Mouse (Mus musculus) cerebellum, adult 2 months (tissue): ENCODE data around the gene Sorcs2. TPM values are rescaled to one million over a fixed set of nuclear protein-coding genes. Genes with fewer than 3 reads are reported as not detected.

ENCODE experiments used
- DNase-seq, 2 experiments: peaks; one replicate each; pipeline ENCODE4 v3.0.0; 2021
- H3K27ac ChIP-seq: fragments of 200-500 bp; 2 replicates; pipeline ENCODE4 v1.5.1; 2012; ENCODE audit warnings: low read length, control low read depth, inconsistent platforms; ENCODE audit not compliant: insufficient read depth
- H3K27me3 ChIP-seq: fragments of 200-500 bp; 2 replicates; pipeline ENCODE4 v1.6.1; 2012; ENCODE audit warnings: inconsistent platforms, mild to moderate bottlenecking, low read length, moderate library complexity; ENCODE audit not compliant: control insufficient read depth, insufficient read depth
- H3K4me1 ChIP-seq: fragments of 200-500 bp; 2 replicates; pipeline ENCODE4 v1.6.1; 2011; ENCODE audit warnings: low read length; ENCODE audit not compliant: control insufficient read depth, insufficient read depth
- H3K4me3 ChIP-seq: fragments of 200-500 bp; replicated peaks from 2 replicates; pipeline ENCODE3; 2011; ENCODE audit warnings: mild to moderate bottlenecking, low read depth, low read length, control low read depth; ENCODE audit not compliant: insufficient read depth
- CTCF ChIP-seq: fragments of 200-500 bp; IDR thresholded peaks from 2 replicates; pipeline ENCODE4 v1.5.1; 2011; ENCODE audit warnings: low read depth, mild to moderate bottlenecking, control low read depth, low read length, moderate library complexity, borderline replicate concordance; ENCODE audit not compliant: insufficient read depth
- POLR2A ChIP-seq: fragments of 200-500 bp; IDR thresholded peaks from 2 replicates; pipeline ENCODE4 v1.6.1; 2011; ENCODE audit warnings: low read length, control low read depth, borderline replicate concordance; ENCODE audit not compliant: insufficient read depth
- WGBS: fragments of 180-500 bp; shearing (Covaris S2); methylation state at CpG from one replicate; pipeline ENCODE4 v1.1.7; 2018; 5-methylcytosine and 5-hydroxymethylcytosine counted together
- polyA plus RNA-seq: library from polyadenylated mRNA; depleted of rRNA; stranded (reverse); fragments of >200 nt; gene quantifications from 2 replicates; pipeline ENCODE4 v1.2.3, GENCODE M21; 2012

The Sorcs2 gene
- polyA plus RNA-seq, 1 experiment = 8.7 TPM

DNA sequence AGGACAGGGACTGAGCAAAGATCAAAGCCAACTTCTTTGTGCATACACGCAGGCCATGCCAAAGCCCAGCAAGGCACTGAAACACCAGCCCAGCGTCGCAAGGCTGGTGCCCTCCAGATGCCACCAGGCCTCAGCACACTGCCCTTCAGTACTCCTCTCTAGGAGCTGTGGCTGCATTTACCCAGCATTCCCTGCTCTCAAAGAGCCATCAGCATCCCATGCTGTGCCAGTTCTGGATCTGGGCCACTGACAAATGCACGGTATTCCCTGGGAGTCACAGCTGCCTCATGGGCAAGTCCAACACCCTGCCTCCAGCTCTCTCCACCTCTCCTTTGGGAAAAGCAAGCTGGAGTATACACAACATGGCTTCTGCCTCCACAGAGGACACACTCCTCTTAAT, 177.8 kb downstream of the Sorcs2 start:
- no peak for TF ChIP-seq POLR2A
- TF ChIP-seq CTCF = no peak
- DNase-seq = no peak
- no peak overlapping the region for H3K4me3 ChIP-seq
- no peaks in the 10 kb centered on the region for H3K27me3 ChIP-seq
- no peaks in the 10 kb centered on the region for H3K4me1 ChIP-seq
- WGBS = 21% methylated on average over 4 of the region's 4 CpGs
- no peak overlapping the region for H3K27ac ChIP-seq

- no peak overlapping the region for H3K27ac ChIP-seq
- TF ChIP-seq POLR2A (no peak), CTCF (no peak)
- 17% methylated on average over 10 of the region's 10 CpGs for WGBS
Observed at GRCm38 (mm10) chr5:36213310-36213709, 184.6 kb downstream of the Sorcs2 start.

GRCm38 (mm10) chr5:36208803-36209202, 189.1 kb downstream of the Sorcs2 start:
- Histone ChIP-seq H3K27ac (no peak overlapping the region), H3K4me3 (no peak overlapping the region), H3K4me1 (peaks cover 7% of the 10 kb centered on the region; the same call in 1 of the 2 replicates), H3K27me3 (no peaks in the 10 kb centered on the region)
- no peak for TF ChIP-seq CTCF
- no peak for TF ChIP-seq POLR2A
- no peak for DNase-seq
- WGBS = 96% methylated on average over 3 of the region's 3 CpGs

More at GRCm38 (mm10) chr5:36213310-36213709, 184.6 kb downstream of the Sorcs2 start:
- Histone ChIP-seq H3K4me3 (no peak overlapping the region), H3K4me1 (peaks cover 7% of the 10 kb centered on the region; the same call in 1 of the 2 replicates), H3K27me3 (no peaks in the 10 kb centered on the region)
- peak in 1 of 2 experiments; percentile 20 for DNase-seq

- DNase-seq = no peak
- peaks cover 3% of the 10 kb centered on the region; the same call in 1 of the 2 replicates for H3K4me1 ChIP-seq
- TF ChIP-seq CTCF (no peak), POLR2A (no peak)
- no peaks in the 10 kb centered on the region for H3K27me3 ChIP-seq
- H3K4me3 ChIP-seq = no peak overlapping the region
- no peak overlapping the region for H3K27ac ChIP-seq
- 41% methylated on average over 11 of the region's 11 CpGs for WGBS
Observed at GRCm38 (mm10) chr5:36205397-36205796, 192.5 kb downstream of the Sorcs2 start.

DNA sequence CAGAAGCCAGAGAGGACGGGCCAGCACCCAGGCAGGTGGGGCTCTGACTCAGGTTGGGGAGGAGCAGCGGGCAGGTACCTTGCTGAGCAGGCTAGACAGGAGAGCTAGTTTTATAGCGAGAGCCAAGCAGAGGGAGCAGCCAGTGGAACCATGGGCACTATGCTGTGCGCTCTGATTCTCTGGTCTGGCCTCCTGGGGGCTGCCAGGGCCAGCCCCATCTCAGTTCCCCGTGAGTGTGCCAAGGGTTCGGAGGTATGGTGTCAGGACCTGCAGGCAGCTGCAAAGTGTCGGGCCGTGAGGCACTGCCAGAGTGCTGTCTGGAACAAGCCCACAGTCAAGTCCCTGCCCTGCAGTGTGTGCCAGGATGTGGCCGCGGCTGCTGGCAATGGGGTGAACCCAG, 194.0 kb downstream of the Sorcs2 start, which contains the start of gene Psapl1:
TSS of gene Psapl1 (plus strand) at position 106 of the 400 bp plus-strand sequence.
- no peak within 1 kb of the TSS for H3K4me3 ChIP-seq
- H3K4me1 ChIP-seq = no peaks in the 10 kb centered on the region
- DNase-seq = no peak
- H3K27me3 ChIP-seq = no peaks in the 10 kb centered on the region
- 25% methylated on average over 10 of the region's 10 CpGs for WGBS
- TF ChIP-seq POLR2A (no peak), CTCF (no peak)
- H3K27ac ChIP-seq = no peak within 1 kb of the TSS

GRCm38 (mm10) chr5:36203421-36203820, 194.5 kb downstream of the Sorcs2 start:
- Histone ChIP-seq H3K27me3 (no peaks in the 10 kb centered on the region), H3K4me1 (no peaks in the 10 kb centered on the region), H3K27ac (no peak overlapping the region), H3K4me3 (no peak overlapping the region)
- TF ChIP-seq POLR2A (no peak), CTCF (no peak)
- WGBS = 71% methylated on average over 5 of the region's 5 CpGs
- peak in 1 of 2 experiments; percentile 12 for DNase-seq

- no peak for DNase-seq
- no peak for TF ChIP-seq CTCF
- TF ChIP-seq POLR2A = no peak
- Histone ChIP-seq H3K4me1 (no peaks in the 10 kb centered on the region), H3K4me3 (no peak overlapping the region), H3K27ac (no peak overlapping the region), H3K27me3 (no peaks in the 10 kb centered on the region)
- WGBS = 87% methylated on average over 5 of the region's 5 CpGs
Observed at GRCm38 (mm10) chr5:36202781-36203180, 195.2 kb downstream of the Sorcs2 start.

GRCm38 (mm10) chr5:36199519-36199918, 198.4 kb downstream of the Sorcs2 start:
- H3K4me3 ChIP-seq = no peak overlapping the region
- DNase-seq = no peak
- 29% methylated on average over 1 of the region's 1 CpGs for WGBS
- no peaks in the 10 kb centered on the region for H3K4me1 ChIP-seq
- H3K27me3 ChIP-seq = no peaks in the 10 kb centered on the region
- H3K27ac ChIP-seq = no peak overlapping the region
- no peak for TF ChIP-seq CTCF
- TF ChIP-seq POLR2A = no peak

DNA sequence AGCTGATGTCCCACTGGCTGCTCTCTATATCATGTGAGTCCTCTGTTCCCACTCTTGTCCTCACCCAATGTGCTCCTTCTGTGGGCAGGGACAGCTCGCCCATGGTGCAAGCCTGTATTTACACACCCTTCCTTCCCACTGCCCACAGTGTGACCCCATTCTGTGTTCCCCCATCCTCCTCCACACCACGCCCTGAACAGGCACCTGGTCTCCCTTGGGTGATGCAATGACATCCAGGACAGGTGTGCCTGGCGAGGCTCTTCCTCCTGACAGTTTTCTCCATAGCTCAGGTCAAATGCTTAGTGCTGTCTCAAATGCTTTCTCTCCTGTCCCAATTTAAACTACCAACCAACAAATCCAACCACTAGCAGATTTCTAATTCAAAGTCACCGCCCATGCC, 202.5 kb downstream of the Sorcs2 start:
- 88% methylated on average over 4 of the region's 4 CpGs for WGBS
- Histone ChIP-seq H3K4me1 (no peaks in the 10 kb centered on the region), H3K27me3 (no peaks in the 10 kb centered on the region), H3K27ac (no peak overlapping the region), H3K4me3 (no peak overlapping the region)
- DNase-seq = no peak
- TF ChIP-seq POLR2A (no peak), CTCF (no peak)
